Mouse (Mus musculus) embryonic facial prominence, embryonic 13.5 days (tissue): ENCODE results near the gene Ggct. TPM values are rescaled to one million over a fixed set of nuclear protein-coding genes. Genes with fewer than 3 reads are reported as not detected.
"Not testable (repeated sequence)": the region's sequence is repeated elsewhere in the genome, so short reads cannot be mapped to it uniquely, and the experiment has no call there.

Experiments used
- ATAC-seq: fragments of 200-750 bp; cut with Nextera tagmentation; 2 replicates; pipeline ENCODE4 v1.8.0; 2017; ENCODE audit warnings: low read depth; ENCODE audit not compliant: insufficient number of reproducible peaks, insufficient read depth, low FRiP score, low TSS enrichment
- H3K27ac ChIP-seq: fragments of 300-500 bp; sonication (generic); 2 replicates; pipeline ENCODE4 v1.5.1; 2015; ENCODE audit warnings: moderate library complexity, mild to moderate bottlenecking, inconsistent platforms
- H3K27me3 ChIP-seq: fragments of 300-500 bp; sonication (generic); 2 replicates; pipeline ENCODE4 v1.6.1; 2015; ENCODE audit warnings: mild to moderate bottlenecking, inconsistent platforms
- H3K36me3 ChIP-seq: fragments of 300-500 bp; sonication (generic); 2 replicates; pipeline ENCODE4 v1.6.1; 2015; ENCODE audit warnings: mild to moderate bottlenecking, inconsistent platforms
- H3K4me1 ChIP-seq: fragments of 300-500 bp; sonication (generic); 2 replicates; pipeline ENCODE4 v1.6.1; 2015; ENCODE audit warnings: inconsistent platforms
- H3K4me2 ChIP-seq: fragments of 300-500 bp; sonication (generic); 2 replicates; pipeline ENCODE4 v1.6.1; 2015; ENCODE audit warnings: moderate library complexity, mild to moderate bottlenecking, inconsistent platforms
- H3K4me3 ChIP-seq: fragments of 300-500 bp; sonication (generic); 2 replicates; pipeline ENCODE4 v1.5.1; 2015; ENCODE audit warnings: mild to moderate bottlenecking, inconsistent platforms
- H3K9ac ChIP-seq: fragments of 300-500 bp; sonication (generic); 2 replicates; pipeline ENCODE4 v1.6.1; 2015; ENCODE audit warnings: mild to moderate bottlenecking, inconsistent platforms
- H3K9me3 ChIP-seq: fragments of 300-500 bp; sonication (generic); 2 replicates; pipeline ENCODE4 v1.6.1; 2016; ENCODE audit warnings: inconsistent platforms
- WGBS: fragments of 180-500 bp; shearing (Covaris S2); methylation state at CpG from one replicate; pipeline ENCODE4 v1.1.7; 2015; ENCODE audit warnings: mixed read lengths; 5-methylcytosine and 5-hydroxymethylcytosine counted together
- polyA plus RNA-seq: library from polyadenylated mRNA; unstranded; fragments of >200 nt; fragmentation: Nextera tagmentation; extraction: Ambion mirVana; gene quantifications from 2 replicates; pipeline ENCODE4 v1.2.1, GENCODE M21; 2015

The Ggct gene
- polyA plus RNA-seq, 1 experiment from 2014 or later: 9.9 TPM

- peaks cover 15% of the 10 kb centered on the region; the same call in 1 of the 2 replicates for H3K4me1 ChIP-seq
- no peak overlapping the region for H3K9ac ChIP-seq
- H3K4me2 ChIP-seq: no peak overlapping the region
- no peak overlapping the region for H3K4me3 ChIP-seq
- no peaks in the 10 kb centered on the region for H3K9me3 ChIP-seq
- no peak overlapping the region for H3K27ac ChIP-seq
- H3K36me3 ChIP-seq: no peaks in the 10 kb centered on the region
- ATAC-seq: no peak
- WGBS: 70% methylated on average over 2 of the region's 2 CpGs
- H3K27me3 ChIP-seq: peaks cover 22% of the 10 kb centered on the region
Measured at GRCm38 (mm10) chr6:54969801-54970200, 22.9 kb downstream of the Ggct start.

GRCm38 (mm10) chr6:54967591-54967990, 25.2 kb downstream of the Ggct start:
- Histone ChIP-seq H3K9ac (no peak overlapping the region), H3K4me2 (0 out of 2 replicates have a peak overlapping the region, but pooled peaks have one; percentile 1), H3K9me3 (no peaks in the 10 kb centered on the region), H3K4me1 (peaks cover 12% of the 10 kb centered on the region; the same call in 1 of the 2 replicates), H3K27me3 (peaks cover 16% of the 10 kb centered on the region), H3K27ac (no peak overlapping the region), H3K36me3 (no peaks in the 10 kb centered on the region), H3K4me3 (no peak overlapping the region)
- 20% methylated on average over 10 of the region's 10 CpGs for WGBS
- ATAC-seq: no peak

- 0 out of 2 replicates have a peak, but pooled peaks cover 5% of the 10 kb centered on the region for H3K4me1 ChIP-seq
Measured at GRCm38 (mm10) chr6:54965234-54965633, 27.5 kb downstream of the Ggct start.

GRCm38 (mm10) chr6:54964755-54965154, 28.0 kb downstream of the Ggct start:
- peaks cover 4% of the 10 kb centered on the region for H3K27me3 ChIP-seq
- H3K36me3 ChIP-seq: no peaks in the 10 kb centered on the region
- H3K27ac ChIP-seq: no peak overlapping the region
- WGBS: 43% methylated on average over 1 of the region's 1 CpGs
- no peaks in the 10 kb centered on the region for H3K9me3 ChIP-seq
- ATAC-seq: no peak
- H3K4me1 ChIP-seq: 0 out of 2 replicates have a peak, but pooled peaks cover 5% of the 10 kb centered on the region
- H3K9ac ChIP-seq: no peak overlapping the region
- H3K4me2 ChIP-seq: no peak overlapping the region
- H3K4me3 ChIP-seq: no peak overlapping the region

More at GRCm38 (mm10) chr6:54965234-54965633, 27.5 kb downstream of the Ggct start:
- Histone ChIP-seq H3K9ac (no peak overlapping the region), H3K36me3 (no peaks in the 10 kb centered on the region), H3K4me3 (no peak overlapping the region), H3K27ac (no peak overlapping the region), H3K9me3 (no peaks in the 10 kb centered on the region), H3K27me3 (peaks cover 6% of the 10 kb centered on the region), H3K4me2 (no peak overlapping the region)
- WGBS: 29% methylated on average over 5 of the region's 5 CpGs
- ATAC-seq: no peak

GRCm38 (mm10) chr6:54963599-54963998, 29.2 kb downstream of the Ggct start:
- no peak overlapping the region for H3K4me2 ChIP-seq
- H3K9ac ChIP-seq: no peak overlapping the region
- no peaks in the 10 kb centered on the region for H3K9me3 ChIP-seq
- no peak overlapping the region for H3K27ac ChIP-seq
- no peak for ATAC-seq
- WGBS: 91% methylated on average over 2 of the region's 2 CpGs
- H3K36me3 ChIP-seq: no peaks in the 10 kb centered on the region
- 0 out of 2 replicates have a peak, but pooled peaks cover 5% of the 10 kb centered on the region for H3K4me1 ChIP-seq
- H3K4me3 ChIP-seq: no peak overlapping the region
- no peaks in the 10 kb centered on the region for H3K27me3 ChIP-seq

GRCm38 (mm10) chr6:54957655-54958054, 35.1 kb downstream of the Ggct start:
- WGBS: 87% methylated on average over 8 of the region's 8 CpGs
- Histone ChIP-seq H3K27me3 (no peaks in the 10 kb centered on the region), H3K36me3 (no peaks in the 10 kb centered on the region), H3K4me3 (no peak overlapping the region), H3K27ac (no peak overlapping the region), H3K4me2 (no peak overlapping the region), H3K9me3 (no peaks in the 10 kb centered on the region; the same call in 1 of the 2 replicates), H3K9ac (no peak overlapping the region), H3K4me1 (no peaks in the 10 kb centered on the region)
- no peak for ATAC-seq

GRCm38 (mm10) chr6:54956425-54956824, 36.3 kb downstream of the Ggct start:
- Histone ChIP-seq H3K27ac (no peak overlapping the region), H3K27me3 (no peaks in the 10 kb centered on the region), H3K4me2 (no peak overlapping the region), H3K4me3 (no peak overlapping the region), H3K4me1 (no peaks in the 10 kb centered on the region), H3K9ac (no peak overlapping the region), H3K9me3 (no peaks in the 10 kb centered on the region; the same call in 1 of the 2 replicates), H3K36me3 (no peaks in the 10 kb centered on the region)
- 65% methylated on average over 1 of the region's 1 CpGs for WGBS
- ATAC-seq: no peak

- H3K4me3 ChIP-seq: no peak overlapping the region
- no peak for ATAC-seq
- no peak overlapping the region for H3K27ac ChIP-seq
- no peaks in the 10 kb centered on the region for H3K4me1 ChIP-seq
- no peak overlapping the region for H3K4me2 ChIP-seq
- no peaks in the 10 kb centered on the region; the same call in 1 of the 2 replicates for H3K9me3 ChIP-seq
- no peaks in the 10 kb centered on the region for H3K27me3 ChIP-seq
- H3K36me3 ChIP-seq: no peaks in the 10 kb centered on the region
- H3K9ac ChIP-seq: no peak overlapping the region
Measured at GRCm38 (mm10) chr6:54955949-54956348, 36.8 kb downstream of the Ggct start.

GRCm38 (mm10) chr6:54954659-54955414, 37.9 kb downstream of the Ggct start:
- Histone ChIP-seq H3K4me3 (no peak overlapping the region), H3K9me3 (no peaks in the 10 kb centered on the region; the same call in 1 of the 2 replicates), H3K9ac (no peak overlapping the region), H3K36me3 (no peaks in the 10 kb centered on the region), H3K27ac (no peak overlapping the region), H3K27me3 (no peaks in the 10 kb centered on the region), H3K4me2 (no peak overlapping the region), H3K4me1 (no peaks in the 10 kb centered on the region)
- 87% methylated on average over 10 of the region's 10 CpGs for WGBS
- ATAC-seq: no peak

- not testable (repeated sequence) for H3K36me3 ChIP-seq, ATAC-seq, H3K4me3 ChIP-seq, H3K4me1 ChIP-seq, H3K4me2 ChIP-seq, H3K9me3 ChIP-seq, H3K9ac ChIP-seq, H3K27ac ChIP-seq, H3K27me3 ChIP-seq
- 83% methylated on average over 4 of the region's 4 CpGs for WGBS
Measured at GRCm38 (mm10) chr6:54953399-54953798, 39.4 kb downstream of the Ggct start.

- ATAC-seq: no peak
- Histone ChIP-seq H3K4me2 (no peak overlapping the region), H3K27ac (no peak overlapping the region), H3K4me3 (no peak overlapping the region), H3K36me3 (no peaks in the 10 kb centered on the region), H3K27me3 (no peaks in the 10 kb centered on the region), H3K4me1 (no peaks in the 10 kb centered on the region), H3K9me3 (no peaks in the 10 kb centered on the region; the same call in 1 of the 2 replicates), H3K9ac (no peak overlapping the region)
- WGBS: 89% methylated on average over 3 of the region's 3 CpGs
Measured at GRCm38 (mm10) chr6:54952542-54952941, 40.2 kb downstream of the Ggct start.

- Histone ChIP-seq H3K4me1 (0 out of 2 replicates have a peak, but pooled peaks cover 5% of the 10 kb centered on the region), H3K9ac (no peak overlapping the region), H3K36me3 (no peaks in the 10 kb centered on the region), H3K4me2 (no peak overlapping the region), H3K9me3 (no peaks in the 10 kb centered on the region; the same call in 1 of the 2 replicates), H3K27me3 (peaks cover 15% of the 10 kb centered on the region), H3K27ac (no peak overlapping the region), H3K4me3 (no peak overlapping the region)
- ATAC-seq: no peak
- 78% methylated on average over 5 of the region's 5 CpGs for WGBS
Measured at GRCm38 (mm10) chr6:54948682-54949081, 44.1 kb downstream of the Ggct start.
